Mouse (Mus musculus) ES-Bruce4 (cell line): ENCODE data around the gene Thra.

Experiments
- CTCF ChIP-seq: IDR thresholded peaks from one replicate; pipeline ENCODE4 v1.8.1; 2011; ENCODE audit warnings: low read depth, low read length
- EP300 ChIP-seq: IDR thresholded peaks from 2 replicates; pipeline ENCODE4 v1.6.1; 2011; ENCODE audit warnings: low read depth, low read length; ENCODE audit not compliant: insufficient read depth

GRCm38 (mm10) chr11:98701213-98701670 lies 39.2 kb upstream of the Thra start, which contains the start of gene Csf3:
- TF ChIP-seq EP300 (no peak), CTCF (no peak)
